Mouse (Mus musculus): ENCODE measurements around the gene Nusap1. TPM values are rescaled to one million over a fixed set of nuclear protein-coding genes. Genes with fewer than 3 reads are reported as not detected.

Gene Nusap1
- 0.18 and 0.42 TPM in 2 replicates for polyA plus RNA-seq (2012; rRNA removed; ENCODE audit: low replicate concordance)

GRCm38 (mm10) chr2:119618199-119618982, at the start of gene Nusap1, which contains the start of gene Oip5:
Nusap1 (plus strand) TSS chr2:119618298.
Oip5 (minus strand) TSS chr2:119618469.

GRCm38 (mm10) chr2:119662220-119663182, 44.4 kb downstream of the Nusap1 start, which contains the start of gene Ndufaf1:
Ndufaf1 (minus strand) TSS chr2:119662827.

GRCm38 (mm10) chr2:119674525-119675214, 56.6 kb downstream of the Nusap1 start, which contains the start of gene Rtf1:
Rtf1 (plus strand) TSS chr2:119675068.

Other genes starting within 250 kb of the Nusap1 start
- 4.2 TPM in 2 replicates for gene Ino80, start 140.6 kb upstream of the Nusap1 start, polyA plus RNA-seq (2012; rRNA removed; ENCODE audit: low replicate concordance)
- 0.06 and 0.08 TPM in 2 replicates for gene Exd1, start 70.7 kb upstream of the Nusap1 start, polyA plus RNA-seq (2012; rRNA removed; ENCODE audit: low replicate concordance)
- gene Chp1, start 70.6 kb upstream of the Nusap1 start, polyA plus RNA-seq (2012; rRNA removed; ENCODE audit: low replicate concordance) = 62.6 and 71.4 TPM in 2 replicates
- gene Oip5, start 171 bp downstream of the Nusap1 start, polyA plus RNA-seq (2012; rRNA removed; ENCODE audit: low replicate concordance) = 2.5 and 4.7 TPM in 2 replicates
- 0.53 and 0.55 TPM in 2 replicates for gene Ndufaf1, start 44.5 kb downstream of the Nusap1 start, polyA plus RNA-seq (2012; rRNA removed; ENCODE audit: low replicate concordance)
- 3.2 and 4.4 TPM in 2 replicates for gene Rtf1, start 56.8 kb downstream of the Nusap1 start, polyA plus RNA-seq (2012; rRNA removed; ENCODE audit: low replicate concordance)
- 30.3 and 44.9 TPM in 2 replicates for gene Itpka, start 124.0 kb downstream of the Nusap1 start, polyA plus RNA-seq (2012; rRNA removed; ENCODE audit: low replicate concordance)
- gene Ltk, start 142.1 kb downstream of the Nusap1 start, polyA plus RNA-seq (2012; rRNA removed; ENCODE audit: low replicate concordance) = 2.7 and 3.3 TPM in 2 replicates
- gene Rpap1, start 169.2 kb downstream of the Nusap1 start, polyA plus RNA-seq (2012; rRNA removed; ENCODE audit: low replicate concordance) = 21.3 and 23.1 TPM in 2 replicates
- 4.1 and 14.1 TPM in 2 replicates for gene Tyro3, start 179.4 kb downstream of the Nusap1 start, polyA plus RNA-seq (2012; rRNA removed; ENCODE audit: low replicate concordance)

All from duodenum, adult 2 months (tissue).